Mouse (Mus musculus) cerebellum, adult 8-10 months (tissue): Measurements from ENCODE around the gene Aff3.
A peak's percentile ranks its signal among the peaks of the same experiment; 100 is the strongest.

Experiments
- DNase-seq: peaks from one replicate; pipeline ENCODE4 v3.0.0; 2022

Gene Aff3

GRCm38 (mm10) chr1:38428708-38429683 is 235.8 kb downstream of the Aff3 start:
- DNase-seq: no peak

- no peak for DNase-seq
Measured at GRCm38 (mm10) chr1:38422921-38423320, 241.8 kb downstream of the Aff3 start.

GRCm38 (mm10) chr1:38419331-38419730 is 245.4 kb downstream of the Aff3 start:
- DNase-seq: no peak

GRCm38 (mm10) chr1:38418181-38419032 is 246.3 kb downstream of the Aff3 start:
- DNase-seq: no peak

- no peak for DNase-seq
Measured at GRCm38 (mm10) chr1:38417196-38417595, 247.6 kb downstream of the Aff3 start.

GRCm38 (mm10) chr1:38415511-38415910 is 249.2 kb downstream of the Aff3 start:
- no peak for DNase-seq

- DNase-seq: no peak
Measured at GRCm38 (mm10) chr1:38411106-38411505, 253.6 kb downstream of the Aff3 start.

- DNase-seq: no peak
Measured at GRCm38 (mm10) chr1:38410457-38410856, 254.3 kb downstream of the Aff3 start.

- no peak for DNase-seq
Measured at GRCm38 (mm10) chr1:38408241-38408640, 256.5 kb downstream of the Aff3 start.

GRCm38 (mm10) chr1:38403781-38404180 is 261.0 kb downstream of the Aff3 start:
- DNase-seq: no peak

- no peak for DNase-seq
Measured at GRCm38 (mm10) chr1:38401856-38402255, 262.9 kb downstream of the Aff3 start.

GRCm38 (mm10) chr1:38399269-38399668 is 265.5 kb downstream of the Aff3 start:
- DNase-seq: no peak

- DNase-seq: no peak
Measured at GRCm38 (mm10) chr1:38398566-38398965, 266.2 kb downstream of the Aff3 start.

GRCm38 (mm10) chr1:38395194-38395681 is 269.5 kb downstream of the Aff3 start:
- no peak for DNase-seq

- DNase-seq: no peak
Measured at GRCm38 (mm10) chr1:38394493-38394892, 270.3 kb downstream of the Aff3 start.

- no peak for DNase-seq
Measured at GRCm38 (mm10) chr1:38393516-38393915, 271.2 kb downstream of the Aff3 start.

GRCm38 (mm10) chr1:38392928-38393327 is 271.8 kb downstream of the Aff3 start:
- peak; percentile 18 for DNase-seq

- no peak for DNase-seq
Measured at GRCm38 (mm10) chr1:38390886-38391249, 273.9 kb downstream of the Aff3 start.

- DNase-seq: no peak
Measured at GRCm38 (mm10) chr1:38390235-38390885, 274.4 kb downstream of the Aff3 start.

- no peak for DNase-seq
Measured at GRCm38 (mm10) chr1:38389576-38389975, 275.2 kb downstream of the Aff3 start.

GRCm38 (mm10) chr1:38388466-38388865 is 276.3 kb downstream of the Aff3 start:
- DNase-seq: no peak

GRCm38 (mm10) chr1:38387438-38387837 is 277.3 kb downstream of the Aff3 start:
- DNase-seq: no peak
